Mouse (Mus musculus) limb, embryonic 15.5 days (tissue): Measurements from ENCODE around the gene Gm42906. TPM values are rescaled to one million over a fixed set of nuclear protein-coding genes. Genes with fewer than 3 reads are reported as not detected.

Experiments
- ATAC-seq: fragments of 200-750 bp; cut with Nextera tagmentation; 2 replicates; pipeline ENCODE4 v1.8.0; 2017; ENCODE audit warnings: low read depth, moderate TSS enrichment; ENCODE audit not compliant: insufficient number of reproducible peaks, low FRiP score, low TSS enrichment
- H3K27ac ChIP-seq: fragments of 300-500 bp; sonication (generic); 2 replicates; pipeline ENCODE4 v1.5.1; 2015; ENCODE audit warnings: moderate library complexity, mild to moderate bottlenecking, inconsistent platforms
- H3K27me3 ChIP-seq: fragments of 300-500 bp; sonication (generic); 2 replicates; pipeline ENCODE4 v1.6.1; 2015; ENCODE audit warnings: inconsistent platforms
- H3K36me3 ChIP-seq: fragments of 300-500 bp; sonication (generic); 2 replicates; pipeline ENCODE4 v1.6.1; 2015; ENCODE audit warnings: inconsistent platforms
- H3K4me1 ChIP-seq: fragments of 300-500 bp; sonication (generic); 2 replicates; pipeline ENCODE4 v1.6.1; 2015; ENCODE audit warnings: inconsistent platforms
- H3K4me2 ChIP-seq: fragments of 300-500 bp; sonication (generic); 2 replicates; pipeline ENCODE4 v1.6.1; 2015; ENCODE audit warnings: mild to moderate bottlenecking, inconsistent platforms
- H3K4me3 ChIP-seq: fragments of 300-500 bp; sonication (generic); 2 replicates; pipeline ENCODE4 v1.5.1; 2015; ENCODE audit warnings: mild to moderate bottlenecking, inconsistent platforms
- H3K9ac ChIP-seq: fragments of 300-500 bp; sonication (generic); 2 replicates; pipeline ENCODE4 v1.6.1; 2015; ENCODE audit warnings: inconsistent platforms
- H3K9me3 ChIP-seq: fragments of 300-500 bp; sonication (generic); 2 replicates; pipeline ENCODE4 v1.6.1; 2016; ENCODE audit warnings: inconsistent platforms
- WGBS: fragments of 180-500 bp; shearing (Covaris S2); methylation state at CpG from one replicate; pipeline ENCODE4 v1.1.7; 2015; 5-methylcytosine and 5-hydroxymethylcytosine counted together
- polyA plus RNA-seq: library from polyadenylated mRNA; unstranded; fragments of >200 nt; fragmentation: Nextera tagmentation; extraction: Ambion mirVana; gene quantifications from 2 replicates; pipeline ENCODE4 v1.2.1, GENCODE M21; 2015

The Gm42906 gene
- polyA plus RNA-seq, 1 experiment from 2014 or later, result not detected

DNA sequence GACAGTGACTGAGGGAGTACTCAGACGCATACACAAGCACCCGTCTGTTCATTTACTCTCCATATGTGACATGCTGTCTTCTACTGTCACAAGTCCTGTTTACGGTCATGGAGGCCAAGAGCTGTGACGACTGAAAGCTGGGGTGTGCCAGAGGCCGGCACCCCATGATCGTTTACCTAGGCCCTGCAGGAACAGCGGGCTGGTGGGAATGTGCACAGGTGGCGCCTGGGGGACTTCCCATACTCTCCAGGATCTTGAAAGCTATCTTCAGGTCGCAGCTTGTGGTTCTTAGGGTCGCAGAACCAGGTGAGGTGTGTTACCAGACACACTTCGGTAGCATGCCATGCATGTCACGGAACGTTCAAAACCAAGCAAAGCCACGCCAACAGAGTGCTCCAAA is 294.2 kb downstream of the Gm42906 start:
- no peak for ATAC-seq
- H3K9me3 ChIP-seq, result no peaks in the 10 kb centered on the region
- WGBS, result 89% methylated on average over 14 of the region's 14 CpGs

DNA sequence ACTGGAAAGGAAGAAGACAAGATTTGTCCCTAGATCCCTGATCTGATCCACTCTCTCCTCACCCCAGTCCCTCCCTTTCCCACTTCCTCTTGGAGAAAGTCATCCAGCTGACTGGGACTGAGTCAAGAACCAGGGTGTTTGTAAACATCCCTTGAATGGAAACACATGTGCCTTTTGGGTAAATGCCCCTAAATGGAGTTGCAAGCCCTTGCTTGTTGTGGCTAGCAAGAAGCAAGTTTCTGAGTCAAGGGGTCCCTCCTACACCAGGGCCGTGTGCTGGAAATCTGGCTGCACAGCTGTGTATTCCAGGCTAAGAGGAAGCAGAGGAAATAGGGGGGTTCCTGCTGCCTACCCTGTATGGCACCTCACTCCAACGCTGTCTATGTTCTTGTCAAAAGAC is 298.2 kb downstream of the Gm42906 start:
- H3K4me1 ChIP-seq, result peaks cover 14% of the 10 kb centered on the region
- H3K27ac ChIP-seq, result no peak overlapping the region
- no peak overlapping the region for H3K4me3 ChIP-seq
- H3K27me3 ChIP-seq, result no peaks in the 10 kb centered on the region
- no peaks in the 10 kb centered on the region for H3K9me3 ChIP-seq
- H3K36me3 ChIP-seq, result no peaks in the 10 kb centered on the region
- WGBS, result 48% methylated on average over 2 of the region's 2 CpGs
- H3K4me2 ChIP-seq, result no peak overlapping the region
- ATAC-seq, result no peak
- H3K9ac ChIP-seq, result no peak overlapping the region

More for the DNA sequence above, 294.2 kb downstream of the Gm42906 start:
- H3K9ac ChIP-seq, result no peak overlapping the region
- peaks cover 16% of the 10 kb centered on the region for H3K4me1 ChIP-seq
- H3K4me2 ChIP-seq, result no peak overlapping the region
- no peaks in the 10 kb centered on the region for H3K27me3 ChIP-seq
- H3K27ac ChIP-seq, result no peak overlapping the region
- H3K36me3 ChIP-seq, result no peaks in the 10 kb centered on the region
- H3K4me3 ChIP-seq, result no peak overlapping the region

DNA sequence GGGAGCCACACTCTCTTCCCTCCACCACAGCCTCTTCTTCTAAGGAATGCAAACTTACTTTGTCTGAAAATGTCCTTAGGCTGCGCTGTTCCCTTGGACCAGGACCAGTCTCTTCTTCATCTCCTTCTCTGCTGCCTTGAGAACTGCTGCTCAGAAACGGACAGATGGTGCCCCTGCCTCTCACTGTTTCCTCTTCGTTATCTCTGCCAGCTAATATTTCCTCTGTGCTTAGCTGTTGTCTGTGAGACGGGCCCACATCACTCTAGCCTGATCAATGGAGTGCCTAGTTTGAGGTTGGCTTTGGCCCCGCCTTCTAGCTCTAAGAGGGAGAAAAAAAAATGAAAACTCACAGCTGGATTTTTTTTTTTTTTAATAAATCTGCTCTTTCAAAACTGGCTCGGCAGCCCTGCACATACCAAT is 300.7 kb downstream of the Gm42906 start:
- 0 out of 2 replicates have a peak overlapping the region, but pooled peaks have one; percentile 17 for H3K27ac ChIP-seq
- ATAC-seq, result no peak
- peak overlapping the region; percentile 31 for H3K4me2 ChIP-seq
- H3K9ac ChIP-seq, result 0 out of 2 replicates have a peak overlapping the region, but pooled peaks have one; percentile 11
- peaks cover 14% of the 10 kb centered on the region for H3K4me1 ChIP-seq
- H3K36me3 ChIP-seq, result no peaks in the 10 kb centered on the region
- peak overlapping the region; percentile 21 for H3K4me3 ChIP-seq
- 36% methylated on average over 6 of the region's 6 CpGs for WGBS
- no peaks in the 10 kb centered on the region for H3K27me3 ChIP-seq
- no peaks in the 10 kb centered on the region; the same call in 1 of the 2 replicates for H3K9me3 ChIP-seq

DNA sequence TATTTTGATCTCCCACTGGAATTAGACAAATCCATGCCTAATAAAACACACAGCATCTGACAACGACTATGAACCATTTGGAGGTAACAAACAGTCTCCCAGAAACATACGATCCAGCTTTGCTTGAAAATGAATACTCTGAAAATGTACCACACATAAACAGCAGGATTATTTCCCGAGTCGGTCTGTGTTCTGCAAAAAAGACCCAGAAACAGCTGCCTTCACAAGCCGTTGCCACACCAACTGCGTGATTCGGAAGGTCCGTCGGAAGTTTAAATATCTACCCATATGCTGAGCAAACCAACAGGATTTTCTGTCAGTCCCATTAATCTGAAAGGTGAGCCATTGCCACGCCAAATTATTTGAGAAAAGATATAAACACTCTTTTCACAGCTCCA is 301.4 kb downstream of the Gm42906 start:
- Histone ChIP-seq H3K36me3 (no peaks in the 10 kb centered on the region), H3K4me2 (peak overlapping the region; percentile 31; the same call in 1 of the 2 replicates), H3K9me3 (no peaks in the 10 kb centered on the region; the same call in 1 of the 2 replicates), H3K4me1 (peaks cover 14% of the 10 kb centered on the region), H3K4me3 (peak overlapping the region; percentile 21), H3K9ac (no peak overlapping the region), H3K27me3 (no peaks in the 10 kb centered on the region), H3K27ac (peak overlapping the region; percentile 54; the same call in 1 of the 2 replicates)
- 29% methylated on average over 10 of the region's 10 CpGs for WGBS
- ATAC-seq, result no peak

DNA sequence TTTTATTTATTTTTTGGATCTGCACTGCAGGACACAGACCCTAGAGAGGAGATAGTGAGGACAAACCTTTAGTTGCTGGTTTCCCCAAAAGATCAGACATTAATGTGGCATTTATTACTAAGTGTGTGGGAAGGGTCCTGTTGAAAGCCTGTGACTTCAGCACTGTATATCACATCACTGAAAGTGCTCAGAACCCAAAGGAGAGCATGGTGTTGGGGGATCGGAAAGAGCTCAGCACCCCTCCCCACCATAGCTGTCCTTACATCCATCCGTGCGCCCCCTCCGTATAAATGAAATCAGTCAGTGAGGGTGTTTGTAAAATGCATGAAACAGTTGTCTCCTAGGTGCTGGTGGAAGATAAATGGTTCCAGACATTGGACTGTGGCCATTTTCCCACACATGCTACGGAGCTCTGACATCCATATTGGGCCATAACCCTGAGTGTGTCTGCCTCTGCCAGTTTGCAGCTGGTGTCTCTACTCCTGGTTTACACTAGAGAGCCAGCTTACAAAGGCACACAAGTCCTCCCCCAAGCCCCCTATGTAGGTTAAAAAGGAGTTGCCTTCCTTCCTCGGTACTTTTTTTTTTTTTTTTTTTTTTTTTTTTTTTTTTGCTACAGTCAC is 301.9 kb downstream of the Gm42906 start:
- peaks cover 14% of the 10 kb centered on the region for H3K4me1 ChIP-seq
- no peaks in the 10 kb centered on the region for H3K36me3 ChIP-seq
- H3K4me2 ChIP-seq, result peak overlapping the region; percentile 31
- ATAC-seq, result no peak
- H3K27me3 ChIP-seq, result no peaks in the 10 kb centered on the region
- WGBS, result 24% methylated on average over 6 of the region's 6 CpGs
- H3K9me3 ChIP-seq, result no peaks in the 10 kb centered on the region; the same call in 1 of the 2 replicates
- H3K4me3 ChIP-seq, result peak overlapping the region; percentile 21
- no peak overlapping the region for H3K9ac ChIP-seq
- peak overlapping the region; percentile 17; the same call in 1 of the 2 replicates for H3K27ac ChIP-seq

DNA sequence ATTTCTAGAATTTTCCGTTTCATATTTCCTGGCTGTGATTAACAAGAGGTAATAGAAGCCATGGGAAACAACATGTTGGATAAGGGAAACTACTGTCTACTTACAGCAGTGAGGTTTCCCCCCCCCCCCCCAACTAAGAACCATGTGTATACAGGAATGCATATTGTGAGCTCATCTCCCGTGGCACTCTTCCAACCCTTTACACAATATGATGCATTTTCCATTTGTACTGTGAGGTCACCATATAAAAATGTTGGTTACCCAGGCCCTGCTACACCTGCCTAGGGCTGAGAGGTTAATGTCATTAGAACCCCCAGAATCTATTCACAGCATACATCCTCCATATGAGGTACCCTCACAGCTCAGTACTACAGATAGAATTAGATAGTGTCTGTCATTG is 310.1 kb downstream of the Gm42906 start:
- ATAC-seq, result no peak
- WGBS, result 65% methylated on average over 2 of the region's 2 CpGs

DNA sequence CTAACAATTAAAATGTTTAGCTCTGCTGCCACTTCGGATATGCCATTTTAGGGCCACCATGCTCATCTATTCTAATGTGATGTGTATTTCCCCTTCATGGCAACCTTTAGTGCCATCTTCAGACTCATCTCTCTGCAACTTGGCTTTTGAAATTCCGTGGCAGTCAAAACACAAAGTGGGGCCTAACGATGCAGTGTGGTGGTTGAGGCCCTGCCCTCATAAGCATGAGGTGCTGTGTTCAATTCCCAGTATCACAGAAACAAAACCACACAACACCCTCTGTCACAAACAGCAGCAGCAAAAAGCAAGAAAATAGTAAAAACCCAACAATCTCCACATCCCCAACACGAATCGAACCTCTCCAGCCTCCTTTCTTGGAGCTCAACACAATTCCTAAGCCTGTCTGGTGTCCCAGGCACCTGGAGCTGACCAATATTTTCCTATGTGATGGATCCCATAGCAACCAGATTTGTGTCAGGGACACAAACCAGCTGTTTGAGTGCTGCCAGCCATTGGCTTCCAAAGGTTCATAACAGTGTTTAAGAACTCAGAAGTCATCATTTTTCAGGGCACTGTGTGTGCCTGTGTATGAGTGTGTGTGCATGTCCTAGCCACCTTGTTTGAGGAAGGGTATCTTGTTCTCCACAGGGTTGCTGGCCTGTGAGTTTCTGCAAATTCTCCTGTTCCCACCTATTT is 311.6 kb downstream of the Gm42906 start:
- Histone ChIP-seq H3K27me3 (no peaks in the 10 kb centered on the region), H3K36me3 (no peaks in the 10 kb centered on the region), H3K4me1 (no peaks in the 10 kb centered on the region), H3K27ac (peak overlapping the region; percentile 47; the same call in 1 of the 2 replicates), H3K4me3 (no peak overlapping the region), H3K9ac (no peak overlapping the region), H3K4me2 (no peak overlapping the region), H3K9me3 (no peaks in the 10 kb centered on the region)
- ATAC-seq, result no peak
- WGBS, result 77% methylated on average over 5 of the region's 5 CpGs

More for the DNA sequence above, 310.1 kb downstream of the Gm42906 start:
- Histone ChIP-seq H3K9ac (no peak overlapping the region), H3K4me1 (no peaks in the 10 kb centered on the region), H3K27ac (no peak overlapping the region), H3K4me3 (no peak overlapping the region), H3K36me3 (no peaks in the 10 kb centered on the region), H3K9me3 (no peaks in the 10 kb centered on the region; the same call in 1 of the 2 replicates), H3K27me3 (no peaks in the 10 kb centered on the region), H3K4me2 (no peak overlapping the region)

DNA sequence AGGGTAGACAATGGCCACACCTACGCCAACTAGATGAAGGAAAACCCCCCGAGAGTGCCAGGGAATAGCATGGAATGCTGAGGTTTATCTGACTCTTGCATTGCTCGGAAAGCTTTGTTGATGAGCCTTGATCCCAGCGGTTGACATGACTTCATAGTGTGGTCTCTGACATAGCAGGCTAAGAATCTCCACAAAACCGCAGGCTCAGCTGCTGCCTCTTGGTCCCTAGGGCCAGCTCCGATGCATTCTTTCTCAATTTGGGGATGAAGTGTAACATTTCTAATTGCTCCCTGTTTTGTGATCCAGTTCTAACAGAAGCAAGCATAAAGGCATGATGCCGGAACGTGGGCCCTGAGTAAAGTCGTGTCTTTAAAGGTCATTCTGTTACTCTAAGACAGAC is 315.2 kb downstream of the Gm42906 start:
- H3K4me3 ChIP-seq, result no peak overlapping the region
- no peak overlapping the region for H3K27ac ChIP-seq
- H3K4me2 ChIP-seq, result no peak overlapping the region
- no peaks in the 10 kb centered on the region for H3K27me3 ChIP-seq
- peaks cover 24% of the 10 kb centered on the region for H3K4me1 ChIP-seq
- no peaks in the 10 kb centered on the region for H3K36me3 ChIP-seq
- ATAC-seq, result no peak
- WGBS, result 76% methylated on average over 9 of the region's 9 CpGs
- no peak overlapping the region for H3K9ac ChIP-seq
- H3K9me3 ChIP-seq, result no peaks in the 10 kb centered on the region

DNA sequence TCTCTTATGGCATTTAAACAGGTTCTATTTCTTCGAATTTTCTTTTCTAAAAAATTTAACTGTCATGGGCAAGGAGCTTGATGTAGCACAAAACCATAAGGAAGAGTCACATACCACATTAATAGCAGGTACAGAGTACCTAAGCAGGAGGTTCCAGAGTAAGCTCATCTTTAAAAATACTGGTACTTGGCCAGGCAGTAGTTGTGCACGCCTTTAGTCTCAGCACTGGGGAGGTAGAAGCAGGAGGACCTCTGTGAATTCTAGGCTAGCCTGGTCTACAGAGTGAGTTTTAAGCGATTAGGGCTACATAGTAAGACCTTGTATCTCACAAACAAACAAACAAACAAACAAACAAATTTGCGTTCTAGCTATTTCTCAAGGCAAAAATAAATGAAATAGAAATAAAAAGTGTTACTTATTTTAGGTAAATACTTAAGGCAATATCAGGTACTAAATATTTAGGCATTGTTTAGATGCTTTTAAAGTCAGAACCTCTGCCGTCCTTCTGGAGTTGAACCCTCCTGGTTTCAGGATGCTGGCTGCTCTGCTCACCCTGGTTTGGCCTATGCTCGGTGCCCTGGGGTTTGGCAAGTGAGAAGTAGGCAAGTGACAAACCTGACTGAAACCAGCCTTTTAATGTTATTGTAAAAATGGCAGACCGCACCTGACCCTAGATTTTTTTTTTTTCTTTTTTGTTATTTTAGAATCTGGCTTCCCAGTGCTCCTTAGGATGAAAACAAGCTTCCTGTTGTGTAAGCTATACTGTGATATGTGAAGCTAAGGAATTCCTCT is 316.7 kb downstream of the Gm42906 start:
- Histone ChIP-seq H3K4me1 (peaks cover 26% of the 10 kb centered on the region), H3K27ac (peak overlapping the region; percentile 66; the same call in 1 of the 2 replicates)
- WGBS, result 81% methylated on average over 7 of the region's 7 CpGs

DNA sequence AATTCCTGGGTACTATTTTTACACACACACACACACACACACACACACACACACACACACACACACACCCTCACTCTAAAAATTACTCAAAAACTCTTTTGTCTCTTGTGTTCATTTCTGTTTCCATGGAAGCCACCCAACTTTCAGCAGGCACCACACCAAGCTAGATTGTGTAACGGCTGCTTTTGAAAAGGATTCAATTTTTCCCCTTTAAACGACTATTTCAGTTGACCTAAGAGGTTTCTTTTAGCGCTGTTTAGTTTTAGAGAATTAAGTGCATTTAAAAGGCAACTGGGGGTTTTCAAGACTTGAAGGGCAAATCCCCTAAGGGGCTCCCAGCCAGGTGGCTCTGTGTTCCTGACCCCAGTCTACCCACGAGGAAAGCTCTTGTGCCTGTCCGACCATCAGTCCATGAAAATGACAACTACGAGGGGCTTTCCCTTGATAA is 317.5 kb downstream of the Gm42906 start:
- Histone ChIP-seq H3K27me3 (no peaks in the 10 kb centered on the region), H3K4me2 (no peak overlapping the region), H3K27ac (peak overlapping the region; percentile 66), H3K4me1 (peaks cover 26% of the 10 kb centered on the region), H3K9ac (no peak overlapping the region), H3K4me3 (no peak overlapping the region), H3K9me3 (no peaks in the 10 kb centered on the region), H3K36me3 (no peaks in the 10 kb centered on the region)
- WGBS, result 28% methylated on average over 6 of the region's 6 CpGs
- no peak for ATAC-seq

More for the DNA sequence above, 316.7 kb downstream of the Gm42906 start:
- no peak overlapping the region for H3K9ac ChIP-seq
- no peak overlapping the region for H3K4me2 ChIP-seq
- no peak for ATAC-seq
- H3K9me3 ChIP-seq, result no peaks in the 10 kb centered on the region
- H3K4me3 ChIP-seq, result no peak overlapping the region
- H3K27me3 ChIP-seq, result no peaks in the 10 kb centered on the region
- H3K36me3 ChIP-seq, result no peaks in the 10 kb centered on the region

DNA sequence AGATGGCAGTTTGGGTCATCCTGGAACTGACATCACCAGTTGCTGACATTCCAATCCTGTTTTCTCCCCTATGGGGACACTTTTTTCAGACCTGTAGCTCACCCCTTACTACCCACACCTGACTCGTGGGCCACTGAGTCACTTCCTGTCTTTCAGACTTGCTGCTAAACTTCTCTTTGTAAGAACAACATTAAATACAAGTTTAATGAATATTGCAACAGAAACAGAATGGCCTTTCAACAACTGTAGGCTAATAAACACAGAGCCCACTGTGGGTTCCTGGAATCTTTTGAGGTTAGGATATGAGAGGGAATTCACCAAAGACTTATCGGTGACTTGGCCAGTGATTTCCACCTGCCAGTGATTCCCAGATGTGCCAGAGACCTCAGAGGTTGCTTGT is 318.1 kb downstream of the Gm42906 start:
- Histone ChIP-seq H3K36me3 (no peaks in the 10 kb centered on the region), H3K4me3 (no peak overlapping the region), H3K27ac (peak overlapping the region; percentile 58), H3K4me1 (peaks cover 26% of the 10 kb centered on the region), H3K27me3 (no peaks in the 10 kb centered on the region), H3K9ac (no peak overlapping the region), H3K4me2 (no peak overlapping the region), H3K9me3 (no peaks in the 10 kb centered on the region)
- no peak for ATAC-seq
- 26% methylated on average over 2 of the region's 2 CpGs for WGBS
